Mouse (Mus musculus): ENCODE results near the gene Sf3a2. TPM values are rescaled to one million over a fixed set of nuclear protein-coding genes. Genes with fewer than 3 reads are reported as not detected.
"Not testable (repeated sequence)": the region's sequence is repeated elsewhere in the genome, so short reads cannot be mapped to it uniquely, and the experiment has no call there.

Sf3a2 gene
- total RNA-seq, 2 experiments from 2014 or later = 29.5 to 29.7 TPM

DNA sequence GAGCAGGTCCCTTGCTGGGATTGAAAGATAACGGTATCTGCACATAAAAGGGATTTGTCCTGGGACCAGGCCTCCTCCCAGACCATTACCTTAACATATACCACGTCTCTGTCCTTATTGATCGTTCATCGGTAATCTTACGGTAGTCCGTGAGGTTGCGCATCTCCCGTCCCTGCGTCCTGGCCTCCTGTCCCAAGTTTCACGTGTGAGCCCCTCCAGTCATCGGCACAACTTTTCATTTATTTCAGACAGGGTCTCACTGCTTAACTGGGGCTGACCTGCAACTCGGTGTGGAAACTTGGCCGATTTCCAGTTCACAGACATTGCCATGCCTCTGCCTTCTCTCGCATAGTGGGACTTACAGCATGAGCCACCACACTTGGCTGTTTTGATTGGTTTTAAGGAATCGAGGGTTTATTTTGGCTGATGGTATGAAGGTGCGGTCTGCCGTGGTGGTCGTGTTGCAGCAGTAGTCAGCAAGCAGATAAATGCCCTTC is 1.1 kb downstream of the Sf3a2 start:
- no peak for DNase-seq
- intact Hi-C loops (cut with DNase I) = no loop called here

DNA sequence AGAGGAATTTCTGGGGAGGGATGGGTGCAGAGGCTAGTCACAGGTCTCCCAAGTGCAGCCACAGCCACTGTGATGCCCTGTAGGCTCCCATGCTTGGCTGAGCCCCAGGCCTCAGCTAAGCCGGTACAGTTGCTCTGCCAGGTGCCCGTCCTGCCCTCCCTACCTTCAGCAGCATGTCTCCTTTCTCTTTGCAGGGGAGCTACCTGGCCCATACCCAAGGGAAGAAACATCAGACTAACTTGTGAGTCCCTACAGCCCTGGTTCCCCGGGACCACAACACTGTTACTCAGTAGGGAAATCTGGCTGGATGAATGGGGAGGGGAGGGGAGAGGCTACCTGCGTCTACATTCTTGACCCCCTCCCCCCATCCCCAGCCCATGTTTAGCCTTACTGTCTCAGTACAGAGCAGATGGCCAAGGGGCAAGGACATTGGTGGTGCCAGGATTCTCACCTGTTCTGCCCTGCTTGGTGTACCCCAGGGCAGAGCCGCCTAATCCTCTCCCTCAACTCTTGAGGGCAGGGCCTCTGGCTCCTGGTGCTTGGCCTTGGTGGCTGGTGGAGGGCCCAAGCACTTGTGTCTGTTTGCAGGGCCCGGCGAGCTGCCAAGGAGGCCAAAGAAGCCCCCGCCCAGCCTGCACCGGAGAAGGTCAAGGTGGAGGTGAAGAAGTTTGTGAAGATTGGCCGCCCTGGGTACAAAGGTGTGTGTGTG is 4.4 kb downstream of the Sf3a2 start:
- intact Hi-C loops (cut with DNase I) = no loop called here

DNA sequence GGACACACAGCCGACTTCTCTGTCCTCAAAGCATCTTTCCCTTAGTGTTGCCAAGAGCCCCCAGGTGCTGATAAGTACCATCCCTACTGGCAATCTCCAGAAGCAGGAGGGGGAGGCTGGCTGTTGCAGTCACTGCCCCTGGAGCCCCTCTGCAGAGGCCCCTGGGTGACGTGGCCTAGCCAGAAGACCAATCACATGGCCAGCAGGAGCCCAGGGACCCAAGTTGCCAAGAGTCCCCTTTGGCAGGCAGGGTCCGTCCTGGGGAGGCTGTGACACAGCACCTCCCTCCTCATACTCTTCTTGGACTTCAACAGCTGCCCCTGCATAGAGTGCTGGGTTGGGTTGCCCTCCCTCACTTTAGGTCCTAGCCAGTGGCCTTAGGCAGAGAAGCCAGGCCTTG is 5.0 kb downstream of the Sf3a2 start:
- intact Hi-C loops (cut with DNase I) = no loop called here

More for the DNA sequence above, 4.4 kb downstream of the Sf3a2 start:
- no peak for DNase-seq

DNA sequence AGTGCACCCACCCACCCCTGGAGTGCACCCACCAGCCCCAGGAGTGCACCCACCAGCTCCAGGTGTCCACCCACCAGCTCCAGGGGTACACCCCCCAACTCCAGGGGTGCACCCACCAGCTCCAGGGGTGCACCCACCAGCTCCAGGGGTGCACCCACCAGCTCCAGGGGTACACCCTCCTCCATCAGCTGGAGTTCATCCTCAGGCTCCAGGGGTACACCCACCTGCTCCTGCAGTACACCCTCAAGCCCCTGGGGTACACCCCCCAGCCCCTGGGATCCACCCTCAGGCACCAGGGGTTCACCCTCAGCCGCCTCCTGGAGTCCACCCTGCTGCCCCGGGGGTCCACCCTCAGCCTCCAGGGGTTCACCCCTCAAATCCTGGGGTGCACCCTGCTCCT is 6.3 kb downstream of the Sf3a2 start:
- DNase-seq = no peak
- intact Hi-C loops (cut with DNase I) = no loop called here

More for the DNA sequence above, 5.0 kb downstream of the Sf3a2 start:
- DNase-seq = no peak

DNA sequence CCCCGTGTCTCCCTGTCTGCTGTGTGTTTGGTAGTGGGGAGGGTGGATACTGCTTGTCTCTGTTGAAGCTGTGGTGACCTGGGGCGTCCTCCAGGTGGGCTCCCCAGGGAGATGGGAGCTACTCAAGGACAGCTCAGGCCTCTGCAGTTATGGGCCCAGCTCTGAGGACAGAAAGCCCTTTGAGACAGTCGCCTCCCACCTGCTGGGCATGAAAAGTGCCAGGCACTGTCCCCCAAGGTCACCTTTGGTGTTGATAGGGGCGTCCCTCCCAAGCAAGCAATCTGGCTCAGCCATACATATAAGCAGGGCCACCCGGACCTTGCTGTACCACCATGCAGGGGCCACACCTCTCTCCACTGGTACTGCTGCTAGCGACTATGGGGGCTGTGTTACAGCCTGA is 6.9 kb downstream of the Sf3a2 start, which contains the start of gene Amh:
TSS of gene Amh (plus strand) at position 328 of the 400 bp plus-strand sequence.
- intact Hi-C loops (cut with DNase I) = no loop called here
- DNase-seq = no peak

DNA sequence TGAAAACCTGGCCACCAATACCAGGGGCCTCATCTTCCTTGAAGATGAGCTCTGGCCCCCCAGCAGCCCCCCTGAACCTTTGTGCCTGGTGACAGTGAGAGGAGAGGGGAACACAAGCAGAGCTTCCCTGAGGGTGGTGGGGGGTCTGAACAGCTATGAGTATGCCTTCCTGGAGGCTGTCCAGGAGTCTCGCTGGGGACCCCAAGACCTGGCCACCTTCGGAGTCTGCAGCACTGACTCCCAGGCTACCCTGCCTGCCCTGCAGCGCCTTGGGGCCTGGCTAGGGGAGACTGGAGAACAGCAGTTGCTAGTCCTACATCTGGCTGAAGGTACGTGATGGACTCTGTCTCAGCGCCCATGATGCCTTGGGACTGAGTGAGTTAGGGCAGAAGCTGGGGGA is 7.3 kb downstream of the Sf3a2 start:
- intact Hi-C loops (cut with DNase I) = no loop called here
- DNase-seq = no peak

DNA sequence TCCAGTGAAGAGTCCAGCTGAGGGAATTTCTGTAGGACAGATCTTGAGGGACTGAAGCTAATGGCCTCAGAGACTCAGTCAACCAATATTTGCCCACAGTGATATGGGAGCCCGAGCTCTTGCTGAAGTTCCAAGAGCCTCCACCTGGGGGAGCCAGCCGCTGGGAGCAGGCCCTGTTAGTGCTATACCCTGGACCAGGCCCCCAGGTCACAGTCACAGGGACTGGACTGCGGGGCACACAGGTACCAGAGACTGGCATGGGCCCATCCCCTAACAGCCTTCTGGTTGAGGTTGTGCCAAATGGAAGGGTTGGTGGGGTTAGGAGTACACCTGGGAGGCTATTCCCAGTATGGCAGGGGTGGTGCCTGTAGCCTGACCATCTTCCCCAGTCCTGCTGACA is 7.9 kb downstream of the Sf3a2 start:
- intact Hi-C loops (cut with DNase I) = no loop called here
- peak; percentile 67 to 79 for DNase-seq

DNA sequence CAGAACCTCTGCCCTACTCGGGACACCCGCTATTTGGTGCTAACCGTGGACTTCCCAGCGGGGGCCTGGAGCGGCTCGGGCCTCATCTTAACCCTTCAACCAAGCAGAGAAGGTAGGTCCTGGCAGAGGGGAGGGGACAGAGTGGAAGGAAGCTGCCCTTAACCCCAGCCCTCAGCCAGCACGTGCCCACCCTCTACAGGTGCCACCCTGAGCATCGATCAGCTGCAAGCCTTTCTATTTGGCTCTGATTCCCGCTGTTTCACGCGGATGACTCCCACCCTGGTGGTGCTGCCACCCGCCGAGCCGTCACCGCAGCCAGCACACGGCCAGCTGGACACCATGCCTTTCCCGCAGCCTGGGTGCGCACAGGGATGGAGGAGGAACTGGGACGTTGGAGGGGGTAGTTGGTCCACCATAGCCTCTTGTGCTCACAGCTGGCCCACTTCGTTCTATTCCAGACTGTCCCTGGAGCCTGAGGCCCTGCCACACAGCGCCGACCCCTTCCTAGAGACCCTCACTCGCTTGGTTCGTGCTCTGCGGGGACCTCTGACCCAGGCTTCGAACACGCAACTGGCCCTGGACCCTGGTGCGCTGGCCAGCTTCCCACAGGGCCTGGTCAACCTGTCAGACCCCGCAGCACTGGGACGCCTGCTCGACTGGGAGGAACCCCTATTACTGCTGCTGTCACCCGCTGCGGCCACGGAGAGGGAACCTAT is 8.5 kb downstream of the Sf3a2 start:
- intact Hi-C loops (cut with DNase I) = no loop called here
- DNase-seq = no peak

DNA sequence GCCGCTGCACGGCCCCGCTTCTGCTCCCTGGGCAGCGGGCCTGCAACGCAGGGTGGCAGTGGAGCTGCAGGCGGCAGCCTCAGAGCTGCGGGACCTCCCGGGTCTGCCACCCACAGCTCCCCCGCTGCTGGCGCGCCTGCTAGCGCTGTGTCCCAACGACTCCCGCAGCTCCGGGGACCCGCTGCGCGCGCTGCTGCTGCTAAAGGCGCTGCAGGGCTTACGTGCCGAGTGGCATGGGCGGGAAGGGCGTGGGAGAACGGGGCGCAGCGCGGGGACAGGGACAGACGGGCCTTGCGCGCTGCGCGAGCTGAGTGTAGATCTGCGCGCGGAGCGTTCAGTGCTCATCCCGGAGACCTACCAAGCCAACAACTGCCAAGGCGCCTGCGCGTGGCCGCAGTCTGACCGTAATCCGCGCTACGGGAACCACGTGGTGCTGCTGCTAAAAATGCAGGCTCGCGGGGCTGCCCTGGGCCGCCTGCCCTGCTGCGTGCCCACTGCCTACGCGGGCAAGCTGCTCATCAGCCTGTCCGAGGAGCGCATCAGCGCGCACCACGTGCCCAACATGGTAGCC is 9.1 kb downstream of the Sf3a2 start:
- intact Hi-C loops (cut with DNase I) = no loop called here
- DNase-seq = peak; percentile 66 to 74

DNA sequence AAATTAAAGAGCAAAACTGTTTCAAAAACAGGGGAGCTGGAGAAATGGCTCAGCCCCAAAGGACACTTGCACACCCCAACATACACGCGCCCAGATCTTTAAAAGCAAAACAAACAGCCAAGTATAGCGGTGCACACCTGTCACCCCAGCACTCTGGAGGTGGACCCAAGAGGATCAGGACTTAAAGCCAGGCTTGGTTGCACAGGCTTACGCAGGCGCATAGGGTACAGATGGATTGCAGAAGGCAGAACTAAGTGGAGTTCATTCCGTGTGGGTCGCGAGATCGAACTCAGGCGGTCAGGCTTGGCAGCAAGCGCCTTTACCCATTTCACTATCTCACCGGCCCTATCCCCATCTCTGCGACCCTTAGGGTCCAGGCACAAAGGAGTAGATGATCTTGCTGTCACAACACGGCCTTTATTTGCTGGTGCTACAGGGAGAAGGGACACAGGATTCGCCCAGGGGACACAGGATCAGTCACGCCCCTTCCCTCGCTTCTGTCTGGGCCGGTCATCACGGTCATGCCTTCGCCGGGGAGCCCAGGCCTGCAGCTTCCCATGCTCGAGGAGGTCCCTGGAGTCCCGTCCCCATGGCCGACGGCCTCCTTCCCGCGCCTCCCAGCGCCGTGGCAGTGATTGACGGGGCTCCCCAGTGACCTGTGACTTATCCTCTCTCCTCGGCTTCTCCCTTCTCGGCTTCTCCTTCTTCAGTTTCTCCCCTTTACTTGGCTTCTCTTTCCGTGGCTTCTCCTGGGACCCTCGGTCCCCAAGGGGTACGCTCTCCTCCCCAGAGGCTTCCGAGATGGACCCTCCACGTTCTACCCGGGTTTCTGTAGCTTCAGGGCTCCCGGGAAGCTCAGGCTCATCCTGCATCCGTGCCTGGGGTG is 10.3 kb downstream of the Sf3a2 start:
- intact Hi-C loops (cut with DNase I) = no loop called here
- DNase-seq = no peak

DNA sequence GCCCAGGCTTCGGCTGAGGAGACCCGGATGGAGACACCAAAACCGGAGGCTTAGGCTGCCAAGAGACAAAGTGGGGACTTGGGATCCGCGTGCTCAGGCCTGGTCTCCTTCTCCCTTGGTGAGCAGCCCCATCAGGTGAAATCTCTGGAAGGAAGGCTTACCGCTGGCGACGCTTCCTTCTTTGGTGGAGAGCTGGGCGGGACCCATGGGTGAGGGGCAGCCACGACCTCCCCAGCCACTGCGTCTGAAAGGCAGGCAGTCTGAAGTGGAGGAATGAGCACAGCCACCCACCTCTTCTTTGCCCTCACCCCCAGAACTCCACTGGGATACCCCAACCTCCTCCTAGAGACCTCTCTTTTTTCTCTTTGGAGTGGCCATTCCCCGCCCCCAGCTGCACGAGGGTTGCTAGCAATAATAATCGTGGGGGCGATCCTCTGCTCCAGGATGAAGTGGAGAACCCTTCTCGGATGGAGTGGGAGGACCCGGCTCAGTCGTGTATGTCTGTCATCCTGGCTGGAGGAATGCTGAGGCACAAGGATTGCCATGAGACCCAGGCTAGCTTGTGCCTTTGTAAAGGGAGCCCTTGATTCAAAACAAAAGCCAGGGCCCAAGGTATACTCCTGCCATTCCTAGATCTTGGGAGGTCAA is 11.1 kb downstream of the Sf3a2 start:
- intact Hi-C loops (cut with DNase I) = no loop called here
- DNase-seq = no peak

DNA sequence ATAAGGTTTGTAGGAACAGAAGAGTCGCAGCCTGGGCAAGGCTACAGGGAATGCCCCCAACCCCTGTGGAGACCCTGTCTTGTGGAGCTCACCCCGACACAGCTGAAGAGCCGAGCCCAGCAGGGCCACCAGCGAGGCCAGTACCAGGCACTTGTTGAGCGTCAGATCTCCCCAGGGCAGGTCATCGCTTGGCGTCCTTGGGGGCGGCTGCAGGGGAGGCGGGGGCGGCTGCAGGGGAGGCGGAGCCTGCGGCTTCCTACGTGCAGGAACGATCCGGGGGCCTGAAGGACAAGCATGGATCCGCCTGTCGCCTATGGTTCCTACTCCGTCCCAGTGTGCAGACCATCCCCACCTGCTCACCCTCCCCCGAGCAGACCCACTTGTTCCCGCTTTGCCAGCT is 12.1 kb downstream of the Sf3a2 start:
- intact Hi-C loops (cut with DNase I) = no loop called here
- no peak for DNase-seq

DNA sequence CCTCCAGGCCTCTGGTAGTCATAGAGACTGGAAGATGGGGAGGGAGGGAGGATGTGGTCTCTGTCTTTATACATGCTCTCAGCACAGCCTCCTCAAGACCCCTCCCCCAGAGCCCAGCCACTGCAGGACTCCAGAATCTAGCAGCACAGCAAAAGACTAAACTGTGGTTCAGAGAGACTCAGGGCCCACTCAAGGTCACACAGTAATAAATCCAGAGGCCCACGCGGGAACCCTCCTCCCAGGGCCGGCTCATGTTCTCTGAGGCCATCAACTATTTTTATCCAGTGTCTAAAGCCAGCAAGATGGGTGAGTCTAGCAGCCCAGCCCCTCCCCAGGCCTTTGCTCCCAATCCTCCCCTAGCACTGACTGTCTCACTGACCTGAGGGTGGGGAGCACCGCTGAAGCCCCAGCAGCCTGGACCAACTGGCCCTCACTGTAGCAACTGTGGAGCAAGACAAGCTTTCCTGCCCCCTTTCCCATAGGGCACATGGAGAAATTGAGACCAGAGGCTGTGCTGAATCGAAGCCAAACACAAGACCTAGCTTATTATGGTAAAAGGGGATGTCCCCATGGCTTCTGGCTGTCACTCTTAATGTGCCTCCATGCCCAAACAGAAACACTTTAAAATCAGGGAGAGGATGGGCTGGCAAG is 14.5 kb downstream of the Sf3a2 start:
- no peak for DNase-seq
- intact Hi-C loops (cut with DNase I) = no loop called here

DNA sequence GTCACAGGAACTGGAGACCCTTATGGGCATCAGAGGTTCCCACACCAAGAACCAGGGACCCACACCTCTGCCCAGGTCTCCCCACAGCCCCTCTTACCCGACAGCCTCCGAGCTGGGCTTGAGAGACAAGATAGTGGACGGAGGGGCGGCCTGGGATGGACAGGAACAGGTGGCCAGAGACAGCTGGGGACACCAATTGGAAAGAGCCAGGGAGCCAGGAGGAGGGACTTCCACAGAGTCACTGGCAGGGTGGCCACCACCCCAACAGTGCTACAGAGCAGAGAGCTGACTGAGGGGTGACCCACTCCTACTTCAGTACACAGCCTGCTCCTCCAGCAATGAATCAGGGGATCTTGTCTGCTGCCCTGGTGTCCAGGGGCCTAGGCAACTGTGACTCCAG is 15.4 kb downstream of the Sf3a2 start, which contains the start of gene Jsrp1:
TSS of gene Jsrp1 (minus strand) at position 133 of the 400 bp plus-strand sequence.
- intact Hi-C loops (cut with DNase I) = no loop called here
- DNase-seq = no peak

DNA sequence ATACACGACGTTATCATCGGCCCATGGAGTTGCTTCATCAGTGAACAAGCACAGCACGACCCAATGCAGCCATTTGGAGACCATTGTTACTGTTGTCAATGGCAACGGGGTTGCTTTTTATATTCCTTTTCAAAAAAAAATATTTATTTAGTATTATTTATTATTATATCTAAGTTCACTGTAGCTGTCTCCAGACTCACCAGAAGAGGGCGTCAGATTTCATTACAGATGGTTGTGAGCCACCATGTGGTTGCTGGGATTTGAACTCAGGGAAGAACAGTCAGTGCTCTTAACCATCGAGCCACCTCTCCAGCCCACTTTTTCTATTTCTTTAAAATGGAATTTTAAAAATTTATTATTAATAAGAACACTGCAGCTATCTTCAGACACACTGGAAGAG is 16.8 kb downstream of the Sf3a2 start:
- DNase-seq = no peak
- intact Hi-C loops (cut with DNase I) = no loop called here

DNA sequence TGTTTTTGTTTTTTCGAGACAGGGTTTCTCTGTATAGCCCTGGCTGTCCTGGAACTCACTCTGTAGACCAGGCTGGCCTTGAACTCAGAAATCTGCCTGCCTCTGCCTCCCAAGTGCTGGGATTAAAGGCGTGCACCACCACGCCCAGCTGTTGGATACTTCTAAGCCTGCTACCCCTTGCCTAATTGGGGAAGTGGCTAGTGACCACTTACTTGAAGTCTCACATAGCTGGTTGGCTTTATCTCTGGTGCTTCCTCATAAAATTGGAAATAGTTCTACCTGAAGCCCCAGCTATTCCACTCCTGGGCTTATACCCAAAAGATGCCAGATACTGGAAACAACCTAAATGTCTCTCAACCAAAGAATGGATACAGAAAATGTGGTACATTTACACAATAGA is 18.3 kb downstream of the Sf3a2 start:
- intact Hi-C loops (cut with DNase I) = loop anchor here (2.0 kb wide), 1 partner anchor 68 kb away; no protein-coding TSS in a partner anchor

DNA sequence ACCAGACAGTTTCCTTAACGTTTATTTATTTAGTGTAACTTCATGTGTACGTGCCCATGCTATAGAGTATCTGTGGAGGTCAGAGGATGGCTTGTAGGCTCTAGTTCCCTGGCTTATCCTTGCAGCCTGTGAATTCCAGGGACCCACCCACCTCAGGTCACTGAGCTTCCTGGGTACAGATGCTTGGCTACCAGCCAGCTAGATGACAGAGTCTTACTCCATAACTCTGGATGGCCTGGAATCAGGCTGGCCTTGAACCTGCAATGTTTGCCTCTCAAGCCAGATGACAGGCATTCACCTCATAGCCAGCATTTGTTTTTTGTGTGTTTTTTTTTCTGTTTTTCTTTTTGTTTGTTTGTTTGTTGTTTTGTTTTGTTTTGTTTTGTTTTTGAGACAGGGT is 19.2 kb downstream of the Sf3a2 start:
- DNase-seq = no peak
- intact Hi-C loops (cut with DNase I) = loop anchor here (2.0 kb wide), 1 partner anchor 68 kb away; no protein-coding TSS in a partner anchor

More for the DNA sequence above, 18.3 kb downstream of the Sf3a2 start:
- DNase-seq = not testable (repeated sequence)

DNA sequence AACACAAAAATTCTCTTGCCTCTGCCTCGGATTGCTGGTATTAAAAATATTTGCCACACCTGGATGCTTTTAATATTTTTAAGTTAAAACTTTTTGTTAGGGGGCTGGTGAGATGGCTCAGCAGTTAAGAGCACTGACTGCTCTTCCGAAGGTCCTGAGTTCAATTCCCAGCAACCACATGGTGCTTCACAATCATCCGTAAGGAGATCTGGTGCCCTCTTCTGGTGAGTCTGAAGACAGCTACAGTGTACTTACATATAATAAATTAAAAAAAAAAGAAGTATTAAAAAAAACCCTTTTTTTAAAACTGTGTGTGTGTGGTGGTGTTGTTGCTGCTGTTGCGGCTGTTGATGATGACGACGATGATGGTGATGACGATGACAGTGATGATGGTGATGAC is 20.0 kb downstream of the Sf3a2 start:
- not testable (repeated sequence) for DNase-seq
- intact Hi-C loops (cut with DNase I) = loop anchor here (2.0 kb wide), 1 partner anchor 69 kb away; no protein-coding TSS in a partner anchor

DNA sequence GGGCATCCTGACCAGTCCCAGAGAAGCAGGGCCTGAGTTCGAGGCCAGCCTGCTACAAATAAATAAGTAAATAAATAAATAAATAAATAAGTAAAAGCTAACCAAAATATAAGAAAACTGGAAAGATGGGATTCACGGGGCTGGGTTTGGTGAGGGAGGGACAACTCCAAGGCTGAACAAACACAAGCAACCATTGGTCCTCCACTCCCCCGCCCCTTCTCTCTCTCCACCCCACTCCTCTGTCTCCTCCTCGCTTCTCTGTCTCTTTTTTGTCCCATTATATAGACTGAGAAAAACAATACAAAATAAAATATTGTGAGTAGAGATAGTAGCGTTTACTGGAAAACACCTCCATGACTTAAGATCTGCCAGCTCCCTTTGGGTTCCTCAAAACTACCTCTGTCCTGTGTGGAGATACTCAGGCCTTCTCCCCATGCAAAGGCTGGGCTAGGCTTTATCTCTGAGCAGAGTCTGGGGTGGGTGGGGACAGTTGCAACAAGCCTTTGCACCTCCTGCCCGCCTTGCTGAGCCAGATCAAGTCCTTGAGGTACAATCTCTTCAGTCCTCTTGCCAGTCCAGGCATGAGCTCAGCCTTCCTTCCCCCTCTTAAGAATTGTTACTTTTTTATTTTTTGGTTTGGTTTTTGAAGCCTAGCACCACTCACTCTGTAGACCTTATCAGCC is 20.7 kb downstream of the Sf3a2 start:
- no peak for DNase-seq

More for the DNA sequence above, 20.7 kb downstream of the Sf3a2 start:
- intact Hi-C loops (cut with DNase I) = no loop called here
